Mouse (Mus musculus) G1E (cell line): ENCODE results near the gene Snx10. TPM values are rescaled to one million over a fixed set of nuclear protein-coding genes. Genes with fewer than 3 reads are reported as not detected.

Source experiments
- ATAC-seq: 2 replicates; pipeline ENCODE4 v1.8.0; 2016; ENCODE audit warnings: mild to moderate bottlenecking; ENCODE audit not compliant: insufficient number of reproducible peaks, poor library complexity, low FRiP score, severe bottlenecking; ENCODE audit errors: extremely low read depth
- DNase-seq: peaks from one replicate; pipeline ENCODE4 v3.0.0; 2012; ENCODE audit warnings: low spot score
- H3K27me3 ChIP-seq: 2 replicates; pipeline ENCODE4 v1.6.1; 2012; ENCODE audit warnings: mild to moderate bottlenecking, low read length, inconsistent platforms; ENCODE audit not compliant: insufficient read depth
- H3K36me3 ChIP-seq: replicated peaks from 2 replicates; pipeline ENCODE3; 2012; ENCODE audit warnings: mild to moderate bottlenecking, inconsistent platforms
- H3K4me1 ChIP-seq: 2 replicates; pipeline ENCODE4 v1.6.1; 2012; ENCODE audit warnings: low read depth, low read length, inconsistent platforms, mixed read lengths; ENCODE audit not compliant: insufficient read depth
- H3K4me3 ChIP-seq: 2 replicates; pipeline ENCODE4 v1.5.1; 2012; ENCODE audit warnings: low read depth, mild to moderate bottlenecking, inconsistent platforms, low read length, moderate library complexity, mixed read lengths
- H3K9me3 ChIP-seq: replicated peaks from 2 replicates; pipeline ENCODE4 v1.6.1; 2012; ENCODE audit warnings: inconsistent platforms
- CTCF ChIP-seq: IDR thresholded peaks from 2 replicates; pipeline ENCODE4 v1.5.1; 2012; ENCODE audit warnings: low read depth, low read length, inconsistent platforms, mixed read lengths
- GATA1 ChIP-seq: IDR thresholded peaks from 2 replicates; pipeline ENCODE4 v1.6.1; 2012; ENCODE audit warnings: borderline replicate concordance, low read length, inconsistent platforms, mixed read lengths
- GATA2 ChIP-seq: IDR thresholded peaks from 2 replicates; pipeline ENCODE4 v1.6.1; 2012; ENCODE audit warnings: low read depth, low read length, inconsistent platforms, borderline replicate concordance
- POLR2AphosphoS5 ChIP-seq: IDR thresholded peaks from 2 replicates; pipeline ENCODE4 v1.6.1; 2012; ENCODE audit warnings: low read depth, low read length, inconsistent platforms; ENCODE audit not compliant: insufficient replicate concordance
- TAL1 ChIP-seq: conservative IDR thresholded peaks from 2 replicates; pipeline ENCODE4 v1.6.1; 2012; ENCODE audit warnings: low read depth, low read length, inconsistent platforms, mixed read lengths
- polyA plus RNA-seq: library from polyadenylated mRNA; stranded (reverse); fragments of >175 nt; gene quantifications from 2 replicates; pipeline ENCODE4 v1.2.3, GENCODE M21; 2012
- total RNA-seq, 2 experiments: library from RNA; stranded (forward) in 1 of 2; stranded (reverse) in 1 of 2; fragments of 200-1000 nt in 1 of 2; fragments of >200 nt in 1 of 2; fragmentation: Nextera tagmentation in 1 of 2; gene quantifications; 2 replicates each; pipeline ENCODE4 v1.2.3; 2014 to 2017

Gene Snx10
- total and polyA plus RNA-seq, 3 experiments: 1.5 TPM; not detected in 2

DNA sequence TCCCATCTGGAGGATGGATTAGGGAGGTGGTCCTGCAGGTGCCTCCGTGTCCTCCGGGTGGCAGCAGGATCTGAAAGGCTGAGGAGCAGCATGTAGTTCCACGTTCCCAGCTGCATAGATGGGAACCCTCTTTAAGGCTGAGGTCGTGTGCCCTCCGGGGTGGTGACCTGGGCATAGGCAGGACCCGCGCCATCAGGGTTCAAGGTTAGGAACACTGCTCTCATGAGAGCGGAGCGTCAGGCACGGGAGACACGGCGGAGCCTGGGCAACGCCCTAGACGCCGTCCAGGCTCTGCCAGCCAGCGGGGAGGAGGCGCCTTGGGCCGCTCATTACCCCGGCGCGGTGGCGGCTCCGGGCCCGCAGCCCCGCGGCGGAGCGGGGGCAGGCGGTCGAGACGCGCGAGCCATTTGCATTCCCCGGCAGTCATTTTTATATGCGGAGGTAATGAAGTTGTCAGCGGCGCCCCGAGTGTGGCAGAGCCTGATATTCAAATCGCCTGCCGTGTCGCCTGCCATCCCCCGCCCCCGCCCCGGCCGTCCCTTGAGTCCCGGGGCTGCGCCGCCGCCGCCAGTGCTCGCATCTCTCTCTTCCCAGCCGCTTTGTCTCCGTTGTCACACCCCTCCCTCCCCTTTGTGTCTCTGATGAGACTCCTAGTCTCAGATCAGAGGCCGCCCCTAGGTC, 88.8 kb downstream of the Snx10 start:
- TF ChIP-seq GATA2 (no peak), TAL1 (no peak)
- Histone ChIP-seq H3K4me1 (peaks cover 4% of the 10 kb centered on the region; the same call in 1 of the 2 replicates), H3K9me3 (no peaks in the 10 kb centered on the region), H3K27me3 (peaks cover 13% of the 10 kb centered on the region), H3K36me3 (no peaks in the 10 kb centered on the region), H3K4me3 (peak overlapping the region; percentile 59; the same call in 1 of the 2 replicates)
- no peak for ATAC-seq
- DNase-seq: no peak

DNA sequence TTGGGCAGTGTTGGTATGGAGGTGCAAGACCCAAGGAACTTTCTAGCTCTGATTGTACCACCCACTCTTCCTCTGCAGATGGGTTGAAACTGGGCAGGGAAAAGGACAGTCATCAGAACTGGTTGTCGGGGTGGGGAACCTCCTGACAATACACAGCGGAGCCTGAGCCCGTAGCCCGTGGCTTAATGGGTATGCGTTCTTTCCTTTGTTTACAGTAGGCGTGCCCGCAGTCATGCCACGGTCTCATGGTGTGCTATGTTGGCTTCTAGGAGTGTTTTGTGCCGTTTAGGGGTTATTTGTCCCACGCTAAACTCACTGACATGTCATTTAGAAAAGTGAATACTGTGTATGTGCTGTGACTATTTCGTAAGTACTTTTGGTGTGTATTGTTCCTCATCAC, 90.0 kb downstream of the Snx10 start:
- H3K4me3 ChIP-seq: no peak overlapping the region
- no peak for DNase-seq
- no peaks in the 10 kb centered on the region for H3K36me3 ChIP-seq
- peaks cover 13% of the 10 kb centered on the region for H3K27me3 ChIP-seq
- no peaks in the 10 kb centered on the region for H3K9me3 ChIP-seq
- no peak for TF ChIP-seq GATA1
- TF ChIP-seq CTCF: no peak
- TF ChIP-seq TAL1: no peak
- no peak for TF ChIP-seq GATA2
- no peak for TF ChIP-seq POLR2AphosphoS5
- H3K4me1 ChIP-seq: peaks cover 4% of the 10 kb centered on the region; the same call in 1 of the 2 replicates
- no peak for ATAC-seq

DNA sequence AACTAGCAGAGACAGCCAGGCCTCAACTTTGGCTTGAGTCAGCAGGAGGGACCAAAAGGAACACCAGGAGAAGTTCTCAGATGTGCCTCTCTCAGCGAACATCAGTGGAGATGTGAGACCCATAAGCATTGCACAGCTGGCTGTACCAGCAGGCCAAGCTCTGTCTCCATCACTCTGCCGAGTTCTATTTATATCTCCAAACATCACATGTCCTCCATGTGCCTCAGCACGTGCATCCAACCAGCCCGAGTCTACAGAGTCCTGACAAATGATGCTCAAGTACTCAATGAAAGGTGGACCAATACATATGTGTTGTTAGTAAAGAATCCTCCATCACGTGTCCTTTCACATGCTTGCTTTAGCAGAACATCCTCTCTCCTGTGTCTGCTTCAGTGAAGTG, 103.1 kb downstream of the Snx10 start:
- Histone ChIP-seq H3K4me3 (no peak overlapping the region), H3K27me3 (no peaks in the 10 kb centered on the region), H3K9me3 (no peaks in the 10 kb centered on the region), H3K36me3 (no peaks in the 10 kb centered on the region), H3K4me1 (no peaks in the 10 kb centered on the region)
- ATAC-seq (no peak), DNase-seq (no peak)
- TF ChIP-seq POLR2AphosphoS5: no peak
- TF ChIP-seq TAL1: no peak
- TF ChIP-seq CTCF: no peak
- TF ChIP-seq GATA1: no peak
- no peak for TF ChIP-seq GATA2

DNA sequence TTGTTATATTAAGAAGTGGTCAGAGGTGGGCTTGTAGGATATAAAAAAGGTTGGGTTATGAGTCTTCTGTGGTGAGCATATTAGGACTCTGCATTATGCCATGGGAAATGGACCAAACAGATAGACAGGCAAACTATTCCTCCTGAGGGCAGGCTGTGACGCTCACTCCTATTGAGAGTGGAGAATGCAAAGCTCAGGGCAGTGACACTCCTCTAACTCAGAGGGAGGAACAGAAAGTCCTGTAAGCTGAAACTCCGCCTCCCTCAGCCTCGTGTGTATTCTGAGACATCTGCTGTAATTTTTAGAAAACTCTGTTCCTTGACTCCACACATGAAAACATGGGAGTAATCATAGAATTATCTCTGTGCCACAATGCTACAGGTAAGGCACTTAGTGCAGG, 106.0 kb downstream of the Snx10 start:
- no peak for ATAC-seq
- TF ChIP-seq GATA1 (no peak), TAL1 (no peak), GATA2 (no peak), CTCF (no peak), POLR2AphosphoS5 (no peak)
- H3K36me3 ChIP-seq: no peaks in the 10 kb centered on the region
- 0 out of 2 replicates have a peak, but pooled peaks cover under 1% of the 10 kb centered on the region for H3K27me3 ChIP-seq
- DNase-seq: no peak
- H3K4me3 ChIP-seq: no peak overlapping the region
- H3K9me3 ChIP-seq: no peaks in the 10 kb centered on the region
- H3K4me1 ChIP-seq: no peaks in the 10 kb centered on the region

DNA sequence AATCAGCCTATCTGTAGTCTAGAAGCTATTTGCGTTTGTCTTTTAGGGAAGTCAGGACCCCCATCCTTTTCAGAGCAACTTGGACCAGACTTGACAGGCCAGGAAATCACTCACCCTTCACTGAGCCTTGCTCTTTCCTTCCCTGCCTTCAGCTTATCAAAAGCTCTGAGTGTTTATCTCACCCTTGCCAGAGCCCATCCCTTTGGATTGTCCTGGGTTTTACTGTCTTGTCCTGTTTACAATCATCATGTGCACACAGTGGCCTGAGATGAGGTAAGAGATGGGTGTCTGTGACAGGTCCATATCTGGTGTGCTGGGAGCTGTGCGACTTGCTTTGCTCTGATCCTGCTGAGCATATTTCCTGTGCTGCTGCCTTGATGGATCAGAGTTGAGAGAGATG, 106.5 kb downstream of the Snx10 start:
- no peak for ATAC-seq
- no peak overlapping the region for H3K4me3 ChIP-seq
- no peaks in the 10 kb centered on the region for H3K4me1 ChIP-seq
- H3K36me3 ChIP-seq: no peaks in the 10 kb centered on the region
- TF ChIP-seq CTCF: no peak
- no peak for TF ChIP-seq POLR2AphosphoS5
- no peak for TF ChIP-seq TAL1
- TF ChIP-seq GATA1: no peak
- TF ChIP-seq GATA2: no peak
- H3K27me3 ChIP-seq: 0 out of 2 replicates have a peak, but pooled peaks cover 3% of the 10 kb centered on the region
- no peaks in the 10 kb centered on the region for H3K9me3 ChIP-seq
- DNase-seq: no peak

DNA sequence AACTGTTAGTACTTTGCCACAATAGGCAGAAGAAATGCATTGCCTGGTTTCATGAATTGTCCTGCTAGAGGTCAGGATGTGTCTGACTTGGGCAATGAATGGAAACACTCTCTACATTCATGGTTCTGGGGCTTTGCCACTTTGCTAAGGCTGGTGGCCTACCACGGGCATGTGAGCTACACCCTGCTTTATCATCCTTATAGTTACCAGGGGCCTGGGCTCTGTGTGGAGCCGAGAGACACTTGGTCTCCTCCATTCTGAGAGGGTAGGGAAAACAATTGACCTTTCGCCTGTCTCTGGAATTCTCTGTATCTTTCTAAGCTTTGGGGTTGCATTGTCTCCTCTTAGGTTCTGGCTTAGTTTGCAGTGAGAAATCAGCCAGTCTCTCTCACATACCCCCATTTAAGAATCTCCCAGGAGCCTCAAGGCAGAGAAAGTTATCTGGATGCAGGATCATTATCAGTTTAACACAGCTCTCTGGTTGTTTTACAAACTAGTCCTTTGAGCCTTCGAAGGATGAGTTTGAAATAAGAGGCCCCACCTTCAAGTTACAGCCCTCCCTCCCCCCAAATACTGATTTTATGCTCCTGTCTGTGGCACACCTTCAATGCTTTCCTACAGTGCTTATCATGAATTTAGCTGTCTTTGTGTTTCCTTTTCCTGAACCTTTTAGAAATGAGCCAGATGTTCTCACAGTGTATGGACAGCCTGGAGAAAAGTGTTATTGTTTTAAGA, 109.4 kb downstream of the Snx10 start:
- no peak overlapping the region for H3K4me3 ChIP-seq

More for the DNA sequence above, 109.4 kb downstream of the Snx10 start:
- H3K4me1 ChIP-seq: peaks cover 4% of the 10 kb centered on the region; the same call in 1 of the 2 replicates
- peaks cover 9% of the 10 kb centered on the region; the same call in 1 of the 2 replicates for H3K27me3 ChIP-seq
- ATAC-seq (no peak), DNase-seq (no peak)
- H3K36me3 ChIP-seq: no peaks in the 10 kb centered on the region
- TF ChIP-seq CTCF: no peak
- TF ChIP-seq POLR2AphosphoS5: no peak
- no peak for TF ChIP-seq GATA2
- no peak for TF ChIP-seq TAL1
- TF ChIP-seq GATA1: no peak
- no peaks in the 10 kb centered on the region for H3K9me3 ChIP-seq
